Mouse (Mus musculus) thymus, adult 2 months (tissue): Measurements from ENCODE around the gene Cd80. TPM values are rescaled to one million over a fixed set of nuclear protein-coding genes. Genes with fewer than 3 reads are reported as not detected.

ENCODE experiments used
- DNase-seq: peaks from one replicate; pipeline ENCODE4 v3.0.0; 2021
- H3K27ac ChIP-seq: fragments of 200-500 bp; 2 replicates; pipeline ENCODE4 v1.5.1; 2012; ENCODE audit warnings: low read length, control low read depth; ENCODE audit not compliant: control insufficient read depth, insufficient read depth
- H3K27me3 ChIP-seq: fragments of 200-500 bp; 2 replicates; pipeline ENCODE4 v1.6.1; 2012; ENCODE audit warnings: mild to moderate bottlenecking, low read length, moderate library complexity, mixed read lengths; ENCODE audit not compliant: control insufficient read depth, insufficient read depth
- H3K36me3 ChIP-seq: fragments of 200-500 bp; 2 replicates; pipeline ENCODE4 v1.6.1; 2012; ENCODE audit warnings: mild to moderate bottlenecking, low read length, moderate library complexity; ENCODE audit not compliant: control insufficient read depth, insufficient read depth
- H3K4me1 ChIP-seq: fragments of 200-500 bp; replicated peaks from 2 replicates; pipeline ENCODE4 v1.6.1; 2012; ENCODE audit warnings: low read length; ENCODE audit not compliant: control insufficient read depth, insufficient read depth
- H3K4me3 ChIP-seq: fragments of 200-500 bp; 2 replicates; pipeline ENCODE4 v1.5.1; 2012; ENCODE audit warnings: mild to moderate bottlenecking, low read length, control low read depth, moderate library complexity; ENCODE audit not compliant: control insufficient read depth, insufficient read depth
- CTCF ChIP-seq: fragments of 200-500 bp; IDR thresholded peaks from 2 replicates; pipeline ENCODE4 v1.5.1; 2012; ENCODE audit warnings: mild to moderate bottlenecking, control low read depth, low read length, moderate library complexity, borderline replicate concordance; ENCODE audit not compliant: control insufficient read depth, poor library complexity, insufficient read depth; ENCODE audit errors: extremely low read depth
- POLR2A ChIP-seq: fragments of 200-500 bp; IDR thresholded peaks from 2 replicates; pipeline ENCODE4 v1.6.1; 2012; ENCODE audit warnings: mild to moderate bottlenecking, low read length, control low read depth, moderate library complexity; ENCODE audit not compliant: control insufficient read depth, poor library complexity, insufficient read depth; ENCODE audit errors: extremely low read depth
- WGBS: fragments of 180-500 bp; shearing (Covaris S2); methylation state at CpG from one replicate; pipeline ENCODE4 v1.1.7; 2018; 5-methylcytosine and 5-hydroxymethylcytosine counted together
- polyA plus RNA-seq: library from polyadenylated mRNA; depleted of rRNA; stranded (reverse); fragments of >200 nt; gene quantifications from 2 replicates; pipeline ENCODE4 v1.2.3, GENCODE M21; 2012

Cd80 gene
- polyA plus RNA-seq, 1 experiment: 5.2 TPM

GRCm38 (mm10) chr16:38447366-38447765 is 8.0 kb upstream of the Cd80 start:
- 97% methylated on average over 21 of the region's 21 CpGs for WGBS
- Histone ChIP-seq H3K27me3 (no peaks in the 10 kb centered on the region), H3K36me3 (peaks cover 11% of the 10 kb centered on the region), H3K4me1 (peaks cover 8% of the 10 kb centered on the region), H3K4me3 (no peak overlapping the region), H3K27ac (no peak overlapping the region)
- no peak for DNase-seq
- no peak for TF ChIP-seq POLR2A
- no peak for TF ChIP-seq CTCF

- WGBS: 96% methylated on average over 12 of the region's 12 CpGs
- H3K4me1 ChIP-seq: peaks cover 10% of the 10 kb centered on the region
Observed at GRCm38 (mm10) chr16:38448458-38448857, 6.9 kb upstream of the Cd80 start.

GRCm38 (mm10) chr16:38450707-38451106 is 4.7 kb upstream of the Cd80 start:
- no peak for DNase-seq
- H3K36me3 ChIP-seq: peaks cover 2% of the 10 kb centered on the region
- no peak overlapping the region for H3K4me3 ChIP-seq
- TF ChIP-seq POLR2A (no peak), CTCF (no peak)
- H3K27me3 ChIP-seq: no peaks in the 10 kb centered on the region
- H3K27ac ChIP-seq: no peak overlapping the region
- WGBS: 94% methylated on average over 7 of the region's 7 CpGs
- H3K4me1 ChIP-seq: peaks cover 10% of the 10 kb centered on the region

More at GRCm38 (mm10) chr16:38448458-38448857, 6.9 kb upstream of the Cd80 start:
- Histone ChIP-seq H3K36me3 (peaks cover 11% of the 10 kb centered on the region), H3K27ac (no peak overlapping the region), H3K27me3 (no peaks in the 10 kb centered on the region), H3K4me3 (no peak overlapping the region)
- DNase-seq: no peak
- TF ChIP-seq POLR2A (no peak), CTCF (no peak)

- Histone ChIP-seq H3K36me3 (no peaks in the 10 kb centered on the region), H3K4me1 (peaks cover 10% of the 10 kb centered on the region), H3K27ac (no peak overlapping the region), H3K27me3 (no peaks in the 10 kb centered on the region), H3K4me3 (peak overlapping the region; percentile 67; the same call in 1 of the 2 replicates)
- 54% methylated on average over 12 of the region's 12 CpGs for WGBS
- no peak for TF ChIP-seq POLR2A
- TF ChIP-seq CTCF: no peak
- DNase-seq: peak; percentile 5
Observed at GRCm38 (mm10) chr16:38451421-38452205, 3.7 kb upstream of the Cd80 start.

- Histone ChIP-seq H3K4me1 (peaks cover 14% of the 10 kb centered on the region), H3K27me3 (no peaks in the 10 kb centered on the region), H3K4me3 (peak within 1 kb of the TSS; percentile 67), H3K36me3 (no peaks in the 10 kb centered on the region), H3K27ac (peak within 1 kb of the TSS; percentile 26)
- WGBS: under 1% methylated on average over 57 of the region's 61 CpGs
- DNase-seq: peak; percentile 83
- TF ChIP-seq POLR2A (peak; percentile 78; the same call in 1 of the 2 replicates), CTCF (no peak)
Observed at GRCm38 (mm10) chr16:38452442-38453202, 2.7 kb upstream of the Cd80 start, which contains the start of gene Adprh. Adprh (minus strand) TSS chr16:38452703.

GRCm38 (mm10) chr16:38453203-38453553 is 2.2 kb upstream of the Cd80 start:
- WGBS: 36% methylated on average over 3 of the region's 3 CpGs
- peak overlapping the region; percentile 26 for H3K27ac ChIP-seq
- H3K36me3 ChIP-seq: no peaks in the 10 kb centered on the region
- no peaks in the 10 kb centered on the region for H3K27me3 ChIP-seq
- DNase-seq: no peak
- H3K4me3 ChIP-seq: peak overlapping the region; percentile 67
- TF ChIP-seq CTCF (no peak), POLR2A (no peak)
- H3K4me1 ChIP-seq: peaks cover 14% of the 10 kb centered on the region
